Mouse (Mus musculus): ENCODE data around the gene Grik4. TPM values are rescaled to one million over a fixed set of nuclear protein-coding genes. Genes with fewer than 3 reads are reported as not detected.

The Grik4 gene
- polyA plus RNA-seq, 1 experiment from 2014 or later, result 0.57 TPM

- Histone ChIP-seq H3K4me3 (replicated peaks; ENCODE audit: low read length) (no peak overlapping the region), H3K9me3 (replicated peaks; ENCODE audit: control insufficient read depth, low read length) (no peaks in the 10 kb centered on the region), H3K4me1 (ENCODE audit: control insufficient read depth, insufficient read depth, low read length) (no peaks in the 10 kb centered on the region), H3K9ac (ENCODE audit: low read length) (no peak overlapping the region), H3K27me3 (ENCODE audit: control insufficient read depth, insufficient read depth, low read length) (no peaks in the 10 kb centered on the region), H3K36me3 (ENCODE audit: control insufficient read depth, insufficient read depth, low read length) (no peaks in the 10 kb centered on the region), H3K4me2 (ENCODE audit: low read depth, low read length) (no peak overlapping the region), H3K27ac (ENCODE audit: low read length) (no peak overlapping the region)
- no peak for ATAC-seq (ENCODE audit: insufficient read depth, low FRiP score)
- WGBS, result 78% methylated on average over 5 of the region's 5 CpGs
Observed at GRCm38 (mm10) chr9:42686104-42686503, 258.2 kb downstream of the Grik4 start.

- H3K27ac ChIP-seq (ENCODE audit: low read length), result peak overlapping the region; percentile 74; the same call in 1 of the 2 replicates
- no peak overlapping the region for H3K4me3 ChIP-seq (replicated peaks; ENCODE audit: low read length)
- H3K36me3 ChIP-seq (ENCODE audit: control insufficient read depth, insufficient read depth, low read length), result no peaks in the 10 kb centered on the region
- no peak for ATAC-seq (ENCODE audit: insufficient read depth, low FRiP score)
- H3K9me3 ChIP-seq (replicated peaks; ENCODE audit: control insufficient read depth, low read length), result no peaks in the 10 kb centered on the region
- H3K9ac ChIP-seq (ENCODE audit: low read length), result 0 out of 2 replicates have a peak overlapping the region, but pooled peaks have one; percentile 12
- peaks cover 9% of the 10 kb centered on the region; the same call in 1 of the 2 replicates for H3K4me1 ChIP-seq (ENCODE audit: control insufficient read depth, insufficient read depth, low read length)
- H3K27me3 ChIP-seq (ENCODE audit: control insufficient read depth, insufficient read depth, low read length), result no peaks in the 10 kb centered on the region
- no peak overlapping the region for H3K4me2 ChIP-seq (ENCODE audit: low read depth, low read length)
- 50% methylated on average over 5 of the region's 5 CpGs for WGBS
Observed at GRCm38 (mm10) chr9:42674017-42674412, 270.3 kb downstream of the Grik4 start.

GRCm38 (mm10) chr9:42673385-42674016 is 270.8 kb downstream of the Grik4 start:
- Histone ChIP-seq H3K4me2 (ENCODE audit: low read depth, low read length) (no peak overlapping the region), H3K4me1 (ENCODE audit: control insufficient read depth, insufficient read depth, low read length) (peaks cover 9% of the 10 kb centered on the region; the same call in 1 of the 2 replicates), H3K27ac (ENCODE audit: low read length) (peak overlapping the region; percentile 74), H3K9me3 (replicated peaks; ENCODE audit: control insufficient read depth, low read length) (no peaks in the 10 kb centered on the region), H3K36me3 (ENCODE audit: control insufficient read depth, insufficient read depth, low read length) (no peaks in the 10 kb centered on the region), H3K9ac (ENCODE audit: low read length) (peak overlapping the region; percentile 46; the same call in 1 of the 2 replicates), H3K27me3 (ENCODE audit: control insufficient read depth, insufficient read depth, low read length) (no peaks in the 10 kb centered on the region), H3K4me3 (replicated peaks; ENCODE audit: low read length) (no peak overlapping the region)
- ATAC-seq (ENCODE audit: insufficient read depth, low FRiP score), result peak; percentile 79
- WGBS, result 36% methylated on average over 12 of the region's 12 CpGs

- Histone ChIP-seq H3K4me3 (replicated peaks; ENCODE audit: low read length) (no peak overlapping the region), H3K27ac (ENCODE audit: low read length) (peak overlapping the region; percentile 74), H3K9me3 (replicated peaks; ENCODE audit: control insufficient read depth, low read length) (no peaks in the 10 kb centered on the region), H3K36me3 (ENCODE audit: control insufficient read depth, insufficient read depth, low read length) (no peaks in the 10 kb centered on the region), H3K4me2 (ENCODE audit: low read depth, low read length) (no peak overlapping the region), H3K27me3 (ENCODE audit: control insufficient read depth, insufficient read depth, low read length) (no peaks in the 10 kb centered on the region), H3K9ac (ENCODE audit: low read length) (peak overlapping the region; percentile 46; the same call in 1 of the 2 replicates), H3K4me1 (ENCODE audit: control insufficient read depth, insufficient read depth, low read length) (peaks cover 9% of the 10 kb centered on the region; the same call in 1 of the 2 replicates)
- peak; percentile 77; the same call in 1 of the 2 replicates for ATAC-seq (ENCODE audit: insufficient read depth, low FRiP score)
- WGBS, result 49% methylated on average over 8 of the region's 8 CpGs
Observed at GRCm38 (mm10) chr9:42672982-42673381, 271.3 kb downstream of the Grik4 start.

GRCm38 (mm10) chr9:42670619-42671018 is 273.7 kb downstream of the Grik4 start:
- Histone ChIP-seq H3K4me2 (ENCODE audit: low read depth, low read length) (no peak overlapping the region), H3K4me3 (replicated peaks; ENCODE audit: low read length) (no peak overlapping the region), H3K9me3 (replicated peaks; ENCODE audit: control insufficient read depth, low read length) (no peaks in the 10 kb centered on the region), H3K36me3 (ENCODE audit: control insufficient read depth, insufficient read depth, low read length) (no peaks in the 10 kb centered on the region), H3K9ac (ENCODE audit: low read length) (no peak overlapping the region), H3K27ac (ENCODE audit: low read length) (no peak overlapping the region), H3K4me1 (ENCODE audit: control insufficient read depth, insufficient read depth, low read length) (peaks cover 9% of the 10 kb centered on the region; the same call in 1 of the 2 replicates), H3K27me3 (ENCODE audit: control insufficient read depth, insufficient read depth, low read length) (no peaks in the 10 kb centered on the region)
- ATAC-seq (ENCODE audit: insufficient read depth, low FRiP score), result no peak
- 55% methylated on average over 2 of the region's 2 CpGs for WGBS

- H3K36me3 ChIP-seq (ENCODE audit: control insufficient read depth, insufficient read depth, low read length), result no peaks in the 10 kb centered on the region
- ATAC-seq (ENCODE audit: insufficient read depth, low FRiP score), result no peak
- no peaks in the 10 kb centered on the region for H3K27me3 ChIP-seq (ENCODE audit: control insufficient read depth, insufficient read depth, low read length)
- no peaks in the 10 kb centered on the region for H3K4me1 ChIP-seq (ENCODE audit: control insufficient read depth, insufficient read depth, low read length)
- no peak overlapping the region for H3K4me2 ChIP-seq (ENCODE audit: low read depth, low read length)
- H3K9ac ChIP-seq (ENCODE audit: low read length), result no peak overlapping the region
- no peak overlapping the region for H3K27ac ChIP-seq (ENCODE audit: low read length)
- H3K9me3 ChIP-seq (replicated peaks; ENCODE audit: control insufficient read depth, low read length), result no peaks in the 10 kb centered on the region
- WGBS, result 74% methylated on average over 1 of the region's 1 CpGs
- H3K4me3 ChIP-seq (replicated peaks; ENCODE audit: low read length), result no peak overlapping the region
Observed at GRCm38 (mm10) chr9:42661481-42661880, 282.8 kb downstream of the Grik4 start.

GRCm38 (mm10) chr9:42652756-42653155 is 291.5 kb downstream of the Grik4 start:
- H3K4me3 ChIP-seq (replicated peaks; ENCODE audit: low read length), result no peak overlapping the region
- H3K9me3 ChIP-seq (replicated peaks; ENCODE audit: control insufficient read depth, low read length), result no peaks in the 10 kb centered on the region
- 82% methylated on average over 2 of the region's 2 CpGs for WGBS
- no peak for ATAC-seq (ENCODE audit: insufficient read depth, low FRiP score)
- no peak overlapping the region for H3K9ac ChIP-seq (ENCODE audit: low read length)
- no peak overlapping the region for H3K27ac ChIP-seq (ENCODE audit: low read length)
- no peak overlapping the region for H3K4me2 ChIP-seq (ENCODE audit: low read depth, low read length)
- H3K36me3 ChIP-seq (ENCODE audit: control insufficient read depth, insufficient read depth, low read length), result no peaks in the 10 kb centered on the region
- H3K27me3 ChIP-seq (ENCODE audit: control insufficient read depth, insufficient read depth, low read length), result no peaks in the 10 kb centered on the region
- H3K4me1 ChIP-seq (ENCODE audit: control insufficient read depth, insufficient read depth, low read length), result no peaks in the 10 kb centered on the region

- Histone ChIP-seq H3K27ac (ENCODE audit: low read length) (no peak overlapping the region), H3K4me2 (ENCODE audit: low read depth, low read length) (no peak overlapping the region), H3K4me1 (ENCODE audit: control insufficient read depth, insufficient read depth, low read length) (no peaks in the 10 kb centered on the region), H3K27me3 (ENCODE audit: control insufficient read depth, insufficient read depth, low read length) (no peaks in the 10 kb centered on the region), H3K36me3 (ENCODE audit: control insufficient read depth, insufficient read depth, low read length) (no peaks in the 10 kb centered on the region), H3K9ac (ENCODE audit: low read length) (no peak overlapping the region), H3K9me3 (replicated peaks; ENCODE audit: control insufficient read depth, low read length) (no peaks in the 10 kb centered on the region), H3K4me3 (replicated peaks; ENCODE audit: low read length) (no peak overlapping the region)
- 71% methylated on average over 4 of the region's 4 CpGs for WGBS
- ATAC-seq (ENCODE audit: insufficient read depth, low FRiP score), result no peak
Observed at GRCm38 (mm10) chr9:42652309-42652708, 292.0 kb downstream of the Grik4 start.

- Histone ChIP-seq H3K4me2 (ENCODE audit: low read depth, low read length) (no peak overlapping the region), H3K27me3 (ENCODE audit: control insufficient read depth, insufficient read depth, low read length) (no peaks in the 10 kb centered on the region), H3K27ac (ENCODE audit: low read length) (no peak overlapping the region), H3K4me1 (ENCODE audit: control insufficient read depth, insufficient read depth, low read length) (no peaks in the 10 kb centered on the region), H3K9ac (ENCODE audit: low read length) (no peak overlapping the region), H3K36me3 (ENCODE audit: control insufficient read depth, insufficient read depth, low read length) (no peaks in the 10 kb centered on the region), H3K9me3 (replicated peaks; ENCODE audit: control insufficient read depth, low read length) (no peaks in the 10 kb centered on the region), H3K4me3 (replicated peaks; ENCODE audit: low read length) (no peak overlapping the region)
- 72% methylated on average over 5 of the region's 5 CpGs for WGBS
- no peak for ATAC-seq (ENCODE audit: insufficient read depth, low FRiP score)
Observed at GRCm38 (mm10) chr9:42649872-42650271, 294.4 kb downstream of the Grik4 start.
